Mouse (Mus musculus): Measurements from ENCODE around the gene Ism2. TPM values are rescaled to one million over a fixed set of nuclear protein-coding genes. Genes with fewer than 3 reads are reported as not detected.
A peak's percentile ranks its signal among the peaks of the same experiment; 100 is the strongest.
"Not testable (repeated sequence)": the region's sequence is repeated elsewhere in the genome, so short reads cannot be mapped to it uniquely, and the experiment has no call there.

Ism2 gene
- polyA plus RNA-seq, 1 experiment from 2014 or later, result 1.0 TPM

DNA sequence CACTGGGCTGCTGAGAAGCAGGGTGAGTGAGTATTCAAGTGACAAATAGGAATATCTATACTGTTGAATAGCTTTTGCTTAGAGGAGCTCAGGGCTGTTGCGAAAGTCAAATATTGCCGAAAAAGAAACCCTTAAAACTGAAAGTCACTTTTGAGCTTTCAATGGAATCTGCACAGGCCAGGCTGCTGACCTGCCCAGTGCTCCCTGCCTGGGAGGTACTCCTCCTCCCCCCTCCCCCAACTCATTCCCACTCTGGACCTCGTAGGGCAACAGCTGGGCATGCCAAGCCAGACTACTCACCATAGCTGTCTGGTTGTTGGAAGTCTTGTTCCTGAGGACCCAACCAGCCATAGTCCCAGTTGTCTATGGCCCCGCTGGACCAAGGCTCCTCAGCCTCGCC is 14.8 kb downstream of the Ism2 start:
- 64% methylated on average over 5 of the region's 5 CpGs for WGBS
- H3K9ac ChIP-seq, result no peak overlapping the region
- no peaks in the 10 kb centered on the region for H3K27me3 ChIP-seq
- no peak overlapping the region for H3K4me3 ChIP-seq
- peak overlapping the region; percentile 47; the same call in 1 of the 2 replicates for H3K27ac ChIP-seq
- H3K4me2 ChIP-seq, result no peak overlapping the region
- H3K9me3 ChIP-seq, result no peaks in the 10 kb centered on the region
- peak; percentile 43; the same call in 1 of the 2 replicates for ATAC-seq (ENCODE audit: borderline replicate concordance, extremely low read depth, low FRiP score, low TSS enrichment)
- no peaks in the 10 kb centered on the region for H3K36me3 ChIP-seq
- 0 out of 2 replicates have a peak, but pooled peaks cover 6% of the 10 kb centered on the region for H3K4me1 ChIP-seq

GRCm38 (mm10) chr12:87284268-87284667 is 15.2 kb downstream of the Ism2 start:
- Histone ChIP-seq H3K4me3 (no peak overlapping the region), H3K4me2 (no peak overlapping the region), H3K27me3 (no peaks in the 10 kb centered on the region), H3K9ac (no peak overlapping the region), H3K36me3 (no peaks in the 10 kb centered on the region), H3K4me1 (peaks cover 10% of the 10 kb centered on the region; the same call in 1 of the 2 replicates), H3K27ac (peak overlapping the region; percentile 47; the same call in 1 of the 2 replicates), H3K9me3 (no peaks in the 10 kb centered on the region)
- 68% methylated on average over 4 of the region's 4 CpGs for WGBS
- no peak for ATAC-seq (ENCODE audit: borderline replicate concordance, extremely low read depth, low FRiP score, low TSS enrichment)

- WGBS, result 67% methylated on average over 7 of the region's 7 CpGs
- H3K27me3 ChIP-seq, result no peaks in the 10 kb centered on the region
These were observed 15.8 kb downstream of the Ism2 start for GRCm38 (mm10) chr12:87283706-87284105.

GRCm38 (mm10) chr12:87282743-87283142 is 16.8 kb downstream of the Ism2 start:
- no peaks in the 10 kb centered on the region for H3K9me3 ChIP-seq
- 90% methylated on average over 4 of the region's 4 CpGs for WGBS
- H3K9ac ChIP-seq, result no peak overlapping the region
- H3K4me1 ChIP-seq, result peaks cover 23% of the 10 kb centered on the region
- no peak overlapping the region for H3K4me3 ChIP-seq
- H3K36me3 ChIP-seq, result no peaks in the 10 kb centered on the region
- no peak overlapping the region for H3K27ac ChIP-seq
- ATAC-seq (ENCODE audit: borderline replicate concordance, extremely low read depth, low FRiP score, low TSS enrichment), result no peak
- no peak overlapping the region for H3K4me2 ChIP-seq
- no peaks in the 10 kb centered on the region for H3K27me3 ChIP-seq

More at GRCm38 (mm10) chr12:87283706-87284105, 15.8 kb downstream of the Ism2 start:
- Histone ChIP-seq H3K9ac (no peak overlapping the region), H3K4me2 (no peak overlapping the region), H3K4me3 (no peak overlapping the region), H3K36me3 (no peaks in the 10 kb centered on the region), H3K9me3 (no peaks in the 10 kb centered on the region), H3K4me1 (peaks cover 15% of the 10 kb centered on the region), H3K27ac (no peak overlapping the region)
- ATAC-seq (ENCODE audit: borderline replicate concordance, extremely low read depth, low FRiP score, low TSS enrichment), result no peak

DNA sequence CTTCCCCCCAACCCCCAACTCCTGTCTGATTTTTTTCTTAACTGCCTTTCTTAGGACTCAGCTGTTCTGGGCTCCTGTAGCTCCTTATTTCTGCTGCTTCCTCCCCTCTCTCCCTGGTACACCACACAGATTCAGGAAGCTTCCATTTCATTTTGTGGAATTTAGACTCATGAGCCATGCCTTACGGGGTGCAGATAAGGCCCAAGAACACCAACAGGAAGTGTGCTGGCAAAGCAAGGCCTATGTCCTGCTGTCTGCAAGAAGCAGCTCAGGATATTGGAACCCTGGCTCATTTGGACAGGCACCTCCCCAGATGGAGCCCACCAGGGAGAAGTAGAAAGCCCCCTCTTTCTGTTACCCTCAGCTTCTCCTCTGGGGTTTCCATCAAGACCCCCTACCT is 17.7 kb downstream of the Ism2 start:
- H3K9me3 ChIP-seq, result no peaks in the 10 kb centered on the region
- no peak overlapping the region for H3K9ac ChIP-seq
- no peak overlapping the region for H3K4me2 ChIP-seq
- no peak overlapping the region for H3K4me3 ChIP-seq
- H3K27me3 ChIP-seq, result no peaks in the 10 kb centered on the region
- H3K27ac ChIP-seq, result no peak overlapping the region
- no peak for ATAC-seq (ENCODE audit: borderline replicate concordance, extremely low read depth, low FRiP score, low TSS enrichment)
- no peaks in the 10 kb centered on the region for H3K36me3 ChIP-seq
- H3K4me1 ChIP-seq, result peaks cover 23% of the 10 kb centered on the region
- WGBS, result 50% methylated on average over 1 of the region's 1 CpGs

DNA sequence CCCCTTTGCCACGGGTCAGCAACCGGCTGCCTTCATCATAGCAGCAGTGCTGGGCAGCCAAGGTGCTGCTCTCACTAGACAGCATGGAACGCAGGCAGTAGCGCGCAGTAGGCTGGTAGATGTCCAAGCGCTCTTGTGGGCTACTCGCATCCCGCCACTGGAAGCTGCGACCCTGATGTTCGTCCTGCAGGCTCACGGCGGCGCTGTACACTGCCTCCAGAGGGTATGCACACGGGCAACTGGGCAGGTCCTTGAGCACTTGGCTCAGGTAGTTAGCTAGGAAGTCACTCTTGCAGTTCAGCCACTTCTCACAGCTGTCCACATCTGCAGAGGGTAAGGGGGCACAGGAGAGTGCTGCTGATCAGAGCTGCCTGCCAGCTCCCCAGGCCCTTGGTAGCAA is 19.6 kb downstream of the Ism2 start:
- no peak overlapping the region for H3K27ac ChIP-seq
- H3K36me3 ChIP-seq, result peaks cover 12% of the 10 kb centered on the region
- peaks cover 21% of the 10 kb centered on the region for H3K4me1 ChIP-seq
- 37% methylated on average over 14 of the region's 14 CpGs for WGBS
- no peak overlapping the region for H3K9ac ChIP-seq
- no peak overlapping the region for H3K4me3 ChIP-seq
- 0 out of 2 replicates have a peak, but pooled peaks have one; percentile 8 for ATAC-seq (ENCODE audit: borderline replicate concordance, extremely low read depth, low FRiP score, low TSS enrichment)
- no peaks in the 10 kb centered on the region for H3K9me3 ChIP-seq
- no peaks in the 10 kb centered on the region for H3K27me3 ChIP-seq
- H3K4me2 ChIP-seq, result no peak overlapping the region

GRCm38 (mm10) chr12:87279350-87279749 is 20.2 kb downstream of the Ism2 start:
- 35% methylated on average over 3 of the region's 3 CpGs for WGBS
- H3K27ac ChIP-seq, result no peak overlapping the region

DNA sequence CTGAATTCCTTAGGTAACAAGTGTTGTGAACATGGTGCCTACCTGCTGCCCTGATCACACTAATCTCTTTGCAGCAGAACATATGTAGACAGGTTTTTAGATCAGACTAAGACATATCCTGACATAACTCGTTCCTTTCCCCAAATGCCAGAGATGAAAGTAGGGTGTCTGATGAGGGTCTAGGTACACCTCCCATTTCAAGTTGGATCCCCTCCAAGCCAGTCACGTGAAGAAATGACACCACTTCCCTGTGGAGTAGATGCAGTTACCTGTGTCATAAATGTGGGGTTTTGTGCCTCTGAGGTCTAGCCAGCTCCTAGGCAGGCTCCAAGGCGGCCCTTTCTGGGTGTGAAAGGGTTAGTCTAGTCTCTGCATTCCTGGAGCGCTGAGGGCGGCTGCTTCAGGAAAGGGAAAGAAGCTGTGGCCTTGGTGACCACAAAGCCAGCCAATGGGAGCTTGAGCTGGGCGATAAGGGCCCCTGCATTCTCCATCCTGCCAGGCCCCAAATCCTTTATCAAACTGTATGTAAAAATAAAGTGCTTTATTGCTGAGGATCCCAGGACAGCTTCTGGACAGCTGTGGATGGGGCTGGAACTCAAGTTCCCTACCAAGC is 21.3 kb downstream of the Ism2 start:
- WGBS, result 7% methylated on average over 6 of the region's 6 CpGs
- H3K4me1 ChIP-seq, result peaks cover 18% of the 10 kb centered on the region
- peak overlapping the region; percentile 35 for H3K27ac ChIP-seq
- H3K36me3 ChIP-seq, result peaks cover 27% of the 10 kb centered on the region
- no peak overlapping the region for H3K4me3 ChIP-seq
- no peak overlapping the region for H3K9ac ChIP-seq
- no peaks in the 10 kb centered on the region for H3K27me3 ChIP-seq
- H3K4me2 ChIP-seq, result peak overlapping the region; percentile 26
- H3K9me3 ChIP-seq, result no peaks in the 10 kb centered on the region
- peak; percentile 48; the same call in 1 of the 2 replicates for ATAC-seq (ENCODE audit: borderline replicate concordance, extremely low read depth, low FRiP score, low TSS enrichment)

More at GRCm38 (mm10) chr12:87279350-87279749, 20.2 kb downstream of the Ism2 start:
- Histone ChIP-seq H3K27me3 (no peaks in the 10 kb centered on the region), H3K4me3 (no peak overlapping the region), H3K9ac (no peak overlapping the region), H3K9me3 (no peaks in the 10 kb centered on the region), H3K4me2 (no peak overlapping the region), H3K4me1 (peaks cover 18% of the 10 kb centered on the region), H3K36me3 (peaks cover 17% of the 10 kb centered on the region)
- no peak for ATAC-seq (ENCODE audit: borderline replicate concordance, extremely low read depth, low FRiP score, low TSS enrichment)

DNA sequence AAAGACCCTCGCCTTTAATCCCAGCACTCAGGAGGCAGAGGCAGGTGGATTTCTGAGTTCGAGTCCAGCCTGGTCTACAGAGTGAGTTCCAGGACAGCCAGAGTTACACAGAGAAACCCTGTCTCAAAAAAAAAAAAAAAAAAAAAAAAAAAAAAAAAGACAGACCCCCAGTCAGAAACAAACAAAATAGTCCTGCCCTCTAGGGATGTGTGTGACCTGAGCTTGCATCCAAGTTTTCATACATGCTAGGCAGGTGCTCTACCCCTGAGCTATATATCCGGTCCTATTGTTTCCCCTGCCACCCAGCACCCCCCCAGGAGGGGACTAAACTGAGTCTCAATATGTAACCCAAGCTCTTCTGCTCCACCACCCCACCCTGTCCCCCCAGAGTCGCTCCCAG is 22.3 kb downstream of the Ism2 start:
- H3K4me1 ChIP-seq, result peaks cover 18% of the 10 kb centered on the region
- WGBS, result 72% methylated on average over 4 of the region's 4 CpGs
- not testable (repeated sequence) for H3K4me2 ChIP-seq; H3K9ac ChIP-seq; H3K27me3 ChIP-seq; H3K4me3 ChIP-seq; H3K9me3 ChIP-seq; ATAC-seq (ENCODE audit: borderline replicate concordance, extremely low read depth, low FRiP score, low TSS enrichment); H3K27ac ChIP-seq
- H3K36me3 ChIP-seq, result peaks cover 36% of the 10 kb centered on the region

GRCm38 (mm10) chr12:87274853-87275831 is 24.4 kb downstream of the Ism2 start:
- WGBS, result 80% methylated on average over 9 of the region's 9 CpGs
- Histone ChIP-seq H3K4me2 (no peak overlapping the region), H3K4me3 (no peak overlapping the region), H3K9ac (no peak overlapping the region), H3K27ac (no peak overlapping the region), H3K9me3 (no peaks in the 10 kb centered on the region), H3K36me3 (peaks cover 57% of the 10 kb centered on the region), H3K27me3 (no peaks in the 10 kb centered on the region), H3K4me1 (peaks cover 18% of the 10 kb centered on the region)
- ATAC-seq (ENCODE audit: borderline replicate concordance, extremely low read depth, low FRiP score, low TSS enrichment), result no peak

DNA sequence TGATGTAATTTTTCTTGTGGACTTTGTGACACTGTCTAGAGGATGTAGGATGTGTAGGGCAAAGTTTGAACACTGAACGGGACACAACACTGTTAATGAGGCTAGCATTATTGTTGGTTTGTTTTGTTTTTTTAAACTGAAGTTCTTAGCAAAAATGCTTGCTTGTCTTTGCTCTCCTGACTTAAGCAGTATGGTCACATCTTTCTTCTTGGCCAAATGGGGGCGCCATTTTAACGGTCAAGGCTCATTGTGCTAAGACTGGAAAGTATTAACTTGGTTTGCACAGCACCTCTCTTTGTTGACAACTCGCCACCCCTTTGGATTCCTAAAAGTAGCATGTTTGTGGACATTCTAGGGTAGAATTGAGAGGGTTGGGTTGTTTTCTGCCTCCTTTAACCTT is 31.8 kb downstream of the Ism2 start:
- Histone ChIP-seq H3K4me2 (peak overlapping the region; percentile 75), H3K27ac (no peak overlapping the region), H3K27me3 (no peaks in the 10 kb centered on the region), H3K9ac (peak overlapping the region; percentile 94), H3K4me3 (peak overlapping the region; percentile 89), H3K9me3 (no peaks in the 10 kb centered on the region), H3K36me3 (peaks cover 47% of the 10 kb centered on the region), H3K4me1 (peaks cover 17% of the 10 kb centered on the region)
- no peak for ATAC-seq (ENCODE audit: borderline replicate concordance, extremely low read depth, low FRiP score, low TSS enrichment)
- 14% methylated on average over 4 of the region's 4 CpGs for WGBS
